Mouse (Mus musculus): ENCODE results near the gene Csnk1g2.

Csnk1g2 gene

GRCm38 (mm10) chr10:80622661-80623456 is at the start of gene Csnk1g2:
TSS of gene Csnk1g2 (plus strand) at chr10:80622838.
- peak; percentile 46 to 49 for DNase-seq

GRCm38 (mm10) chr10:80573944-80574343 is 48.7 kb upstream of the Csnk1g2 start:
- DNase-seq, result no peak

- no peak for DNase-seq
Observed at GRCm38 (mm10) chr10:80574896-80575295, 47.7 kb upstream of the Csnk1g2 start.

- no peak for DNase-seq
Observed at GRCm38 (mm10) chr10:80575925-80576324, 46.7 kb upstream of the Csnk1g2 start.

GRCm38 (mm10) chr10:80576351-80577194 is 46.1 kb upstream of the Csnk1g2 start:
- DNase-seq, result peak; percentile 51 to 62

GRCm38 (mm10) chr10:80577195-80578130 is 45.2 kb upstream of the Csnk1g2 start, which contains the start of gene Klf16:
TSS of gene Klf16 (minus strand) at chr10:80577321.
- peak; percentile 98 to 99 for DNase-seq

- DNase-seq, result peak; percentile 83 to 89
Observed at GRCm38 (mm10) chr10:80578131-80578750, 44.4 kb upstream of the Csnk1g2 start.

GRCm38 (mm10) chr10:80578911-80579310 is 43.7 kb upstream of the Csnk1g2 start:
- DNase-seq, result peak; percentile 72 to 77

- DNase-seq, result no peak
Observed at GRCm38 (mm10) chr10:80583047-80583446, 39.6 kb upstream of the Csnk1g2 start.

GRCm38 (mm10) chr10:80584045-80584488 is 38.6 kb upstream of the Csnk1g2 start:
- DNase-seq, result no peak

- no peak for DNase-seq
Observed at GRCm38 (mm10) chr10:80584642-80585552, 37.7 kb upstream of the Csnk1g2 start.

GRCm38 (mm10) chr10:80585581-80585980 is 37.1 kb upstream of the Csnk1g2 start:
- no peak for DNase-seq

- DNase-seq, result no peak
Observed at GRCm38 (mm10) chr10:80586407-80587304, 36.0 kb upstream of the Csnk1g2 start.

GRCm38 (mm10) chr10:80587305-80587657 is 35.4 kb upstream of the Csnk1g2 start:
- DNase-seq, result peak; percentile 38 to 61

GRCm38 (mm10) chr10:80589127-80589878 is 33.3 kb upstream of the Csnk1g2 start:
- no peak for DNase-seq

- DNase-seq, result peak; percentile 95 to 98
Observed at GRCm38 (mm10) chr10:80589879-80590854, 32.5 kb upstream of the Csnk1g2 start, which contains the start of gene Abhd17a. TSS of gene Abhd17a (minus strand) at chr10:80590341.

GRCm38 (mm10) chr10:80596318-80596717 is 26.3 kb upstream of the Csnk1g2 start:
- no peak for DNase-seq
